Mouse (Mus musculus) forebrain, embryonic 12.5 days (tissue): ENCODE measurements around the gene C1qtnf4. TPM values are rescaled to one million over a fixed set of nuclear protein-coding genes. Genes with fewer than 3 reads are reported as not detected.

Source experiments
- ATAC-seq: fragments of 200-750 bp; cut with Nextera tagmentation; 2 replicates; pipeline ENCODE4 v1.8.0; 2017; ENCODE audit warnings: moderate TSS enrichment; ENCODE audit not compliant: low FRiP score
- H3K27ac ChIP-seq: fragments of 300-500 bp; sonication (generic); 2 replicates; pipeline ENCODE4 v1.5.1; 2016; ENCODE audit warnings: mild to moderate bottlenecking
- H3K27me3 ChIP-seq: fragments of 300-500 bp; sonication (generic); 2 replicates; pipeline ENCODE4 v1.6.1; 2016; ENCODE audit warnings: mild to moderate bottlenecking
- H3K36me3 ChIP-seq: fragments of 300-500 bp; sonication (generic); replicated peaks from 2 replicates; pipeline ENCODE4 v1.6.1; 2016; ENCODE audit warnings: mild to moderate bottlenecking
- H3K4me1 ChIP-seq: fragments of 300-500 bp; sonication (generic); 2 replicates; pipeline ENCODE4 v1.6.1; 2016
- H3K4me2 ChIP-seq: fragments of 300-500 bp; sonication (generic); 2 replicates; pipeline ENCODE4 v1.6.1; 2016; ENCODE audit warnings: mild to moderate bottlenecking, moderate library complexity
- H3K4me3 ChIP-seq: fragments of 300-500 bp; sonication (generic); replicated peaks from 2 replicates; pipeline ENCODE4 v1.5.1; 2016; ENCODE audit warnings: mild to moderate bottlenecking
- H3K9ac ChIP-seq: fragments of 300-500 bp; sonication (generic); 2 replicates; pipeline ENCODE4 v1.6.1; 2016; ENCODE audit warnings: mild to moderate bottlenecking
- H3K9me3 ChIP-seq: fragments of 300-500 bp; sonication (generic); 2 replicates; pipeline ENCODE4 v1.6.1; 2016
- WGBS: fragments of 180-500 bp; shearing (Covaris S2); methylation state at CpG from one replicate; pipeline ENCODE4 v1.1.7; 2016; 5-methylcytosine and 5-hydroxymethylcytosine counted together
- polyA plus RNA-seq: library from polyadenylated mRNA; unstranded; fragments of >200 nt; fragmentation: Nextera tagmentation; extraction: Ambion mirVana; gene quantifications from 2 replicates; pipeline ENCODE4 v1.2.1, GENCODE M21; 2016

The C1qtnf4 gene
- polyA plus RNA-seq, 1 experiment from 2014 or later: 28.0 TPM

DNA sequence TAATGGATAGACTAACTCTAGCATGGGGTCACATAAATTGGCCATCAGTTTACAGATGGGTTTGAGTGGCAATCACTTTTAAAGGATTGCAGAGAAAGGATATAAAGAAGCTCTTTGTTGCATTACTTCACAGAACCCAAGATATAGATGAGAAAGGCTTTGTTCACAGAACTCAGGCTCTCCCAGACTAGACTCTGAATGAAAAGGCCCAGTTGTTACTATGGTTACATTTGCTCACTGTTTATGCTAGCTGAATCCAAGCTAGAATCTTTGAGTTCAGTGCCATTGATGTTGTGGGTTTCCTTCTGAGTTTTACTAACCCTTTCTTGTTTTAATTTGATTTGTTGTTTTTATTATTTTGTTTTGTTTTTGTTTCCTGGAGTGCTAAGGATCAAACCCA lies 21.5 kb upstream of the C1qtnf4 start:
- Histone ChIP-seq H3K27me3 (no peaks in the 10 kb centered on the region), H3K4me2 (no peak overlapping the region), H3K36me3 (peaks cover 80% of the 10 kb centered on the region), H3K27ac (0 out of 2 replicates have a peak overlapping the region, but pooled peaks have one; percentile 56), H3K4me3 (no peak overlapping the region), H3K9ac (no peak overlapping the region), H3K4me1 (peaks cover 3% of the 10 kb centered on the region; the same call in 1 of the 2 replicates), H3K9me3 (no peaks in the 10 kb centered on the region)
- 0 out of 2 replicates have a peak, but pooled peaks have one; percentile 55 for ATAC-seq

DNA sequence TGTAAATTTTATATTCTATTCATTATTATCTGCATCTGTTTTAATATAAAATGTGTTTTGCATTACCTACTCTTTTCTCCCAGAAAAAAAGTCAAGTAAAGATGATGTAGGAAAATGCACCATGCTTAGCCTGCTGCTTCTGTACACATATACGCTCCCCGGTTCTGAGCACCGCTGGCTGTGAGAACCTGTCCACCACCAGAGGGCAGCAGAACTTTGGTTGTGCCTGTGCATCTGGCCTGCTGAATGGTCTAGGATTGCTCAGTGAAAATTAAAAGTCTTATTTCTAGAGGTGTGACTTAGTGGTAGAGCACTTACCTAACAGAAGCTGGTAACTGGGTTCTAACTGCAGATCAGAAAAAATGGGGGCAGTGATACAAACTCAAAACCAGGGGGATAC lies 19.1 kb upstream of the C1qtnf4 start:
- WGBS: 29% methylated on average over 3 of the region's 3 CpGs
- peak; percentile 89 for ATAC-seq

DNA sequence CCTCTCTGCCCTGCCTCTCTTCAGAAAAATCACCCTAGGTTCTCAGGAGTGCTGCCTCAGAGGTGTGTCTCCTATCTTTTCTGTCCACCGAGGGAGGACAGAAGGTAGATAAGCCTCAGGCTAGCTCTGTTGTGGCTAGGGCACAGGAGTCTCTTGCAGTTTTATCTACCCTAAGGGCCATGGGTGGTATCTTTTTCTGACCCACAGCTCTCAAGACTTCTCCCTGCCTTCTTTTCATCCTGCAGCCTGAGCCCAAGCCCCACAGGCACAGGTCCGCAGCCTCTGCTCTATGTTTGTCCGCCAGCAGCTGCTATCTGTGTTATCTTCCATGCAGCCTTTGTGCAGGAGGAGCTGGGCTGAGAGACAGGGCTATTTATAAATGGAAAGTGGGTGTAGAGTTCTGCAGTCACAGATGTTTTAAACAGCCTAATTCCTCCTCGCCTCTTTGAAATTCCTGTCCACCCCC lies 15.5 kb upstream of the C1qtnf4 start:
- Histone ChIP-seq H3K27me3 (no peaks in the 10 kb centered on the region), H3K9ac (no peak overlapping the region), H3K36me3 (peaks cover 31% of the 10 kb centered on the region), H3K4me1 (0 out of 2 replicates have a peak, but pooled peaks cover 6% of the 10 kb centered on the region), H3K4me2 (no peak overlapping the region), H3K4me3 (no peak overlapping the region), H3K9me3 (no peaks in the 10 kb centered on the region), H3K27ac (no peak overlapping the region)
- 63% methylated on average over 4 of the region's 4 CpGs for WGBS
- no peak for ATAC-seq

More for the DNA sequence above, 19.1 kb upstream of the C1qtnf4 start:
- no peaks in the 10 kb centered on the region for H3K9me3 ChIP-seq
- H3K36me3 ChIP-seq: peaks cover 59% of the 10 kb centered on the region
- no peak overlapping the region for H3K4me3 ChIP-seq
- no peak overlapping the region for H3K27ac ChIP-seq
- H3K4me2 ChIP-seq: no peak overlapping the region
- no peak overlapping the region for H3K9ac ChIP-seq
- H3K27me3 ChIP-seq: no peaks in the 10 kb centered on the region
- H3K4me1 ChIP-seq: peaks cover 9% of the 10 kb centered on the region; the same call in 1 of the 2 replicates

DNA sequence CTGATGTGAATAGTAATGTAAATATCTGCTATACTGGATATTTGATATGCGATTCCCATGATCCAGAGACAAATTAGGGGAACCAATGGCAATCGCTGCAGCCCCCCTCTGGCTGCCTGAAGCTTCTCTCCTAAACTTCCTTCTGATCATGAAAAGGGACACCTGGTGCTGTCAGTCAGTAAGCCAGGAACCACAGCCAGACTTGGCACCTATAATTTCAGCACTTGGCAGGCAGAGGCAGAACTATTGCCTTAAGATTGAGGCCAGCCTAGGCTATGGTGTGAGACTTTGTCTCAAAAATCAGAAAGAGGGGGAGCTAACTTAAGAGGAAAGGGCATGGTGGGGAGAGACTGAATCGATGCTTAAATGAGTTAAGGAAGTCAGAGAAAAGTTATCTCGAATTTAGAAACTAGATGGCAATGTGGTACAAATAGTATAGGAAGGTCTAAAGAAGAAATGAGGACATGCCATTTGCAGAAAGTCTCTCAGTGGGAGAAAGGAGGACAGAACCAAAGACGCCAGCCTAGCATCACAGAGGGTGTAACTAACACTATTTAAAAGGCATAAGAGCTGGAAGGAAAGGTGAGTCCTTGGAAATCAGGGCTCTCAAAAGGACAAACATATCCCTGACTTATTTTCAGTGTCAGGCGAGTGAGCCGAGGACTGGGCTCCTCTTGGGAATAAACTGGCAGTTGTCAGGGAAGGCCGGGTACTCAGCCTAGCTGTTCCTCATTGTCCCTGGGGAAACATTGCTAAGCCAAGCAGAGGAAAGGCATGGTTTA lies 14.3 kb upstream of the C1qtnf4 start:
- no peaks in the 10 kb centered on the region for H3K27me3 ChIP-seq
- no peak overlapping the region for H3K27ac ChIP-seq
- 77% methylated on average over 8 of the region's 8 CpGs for WGBS

DNA sequence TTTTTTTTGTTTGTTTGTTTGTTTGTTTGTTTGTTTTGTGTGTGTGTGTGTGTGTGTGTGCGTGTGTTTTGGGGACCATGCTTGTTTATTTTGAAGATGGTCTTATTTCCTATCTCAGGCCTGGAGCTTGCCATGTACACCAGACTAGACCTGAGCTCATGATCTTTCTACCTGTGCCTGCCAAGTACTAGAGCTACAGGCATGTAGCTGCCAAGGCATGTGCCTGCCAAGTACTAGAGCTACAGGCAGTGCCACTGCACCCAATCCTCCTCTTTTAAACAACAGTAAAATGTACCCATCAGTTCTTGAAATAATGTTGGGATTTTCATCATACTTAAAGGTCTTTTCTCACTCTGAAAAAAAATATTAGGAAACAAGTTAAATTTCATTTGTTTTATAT lies 11.6 kb upstream of the C1qtnf4 start:
- Histone ChIP-seq H3K9ac (no peak overlapping the region), H3K36me3 (no peaks in the 10 kb centered on the region), H3K27ac (no peak overlapping the region), H3K4me1 (0 out of 2 replicates have a peak, but pooled peaks cover 6% of the 10 kb centered on the region), H3K9me3 (no peaks in the 10 kb centered on the region), H3K27me3 (no peaks in the 10 kb centered on the region; the same call in 1 of the 2 replicates), H3K4me3 (no peak overlapping the region), H3K4me2 (no peak overlapping the region)
- no peak for ATAC-seq
- 95% methylated on average over 1 of the region's 1 CpGs for WGBS

More for the DNA sequence above, 14.3 kb upstream of the C1qtnf4 start:
- H3K36me3 ChIP-seq: peaks cover 19% of the 10 kb centered on the region; the same call in 1 of the 2 replicates
- H3K4me2 ChIP-seq: no peak overlapping the region
- ATAC-seq: no peak
- H3K9me3 ChIP-seq: no peaks in the 10 kb centered on the region
- no peak overlapping the region for H3K9ac ChIP-seq
- H3K4me3 ChIP-seq: no peak overlapping the region
- H3K4me1 ChIP-seq: 0 out of 2 replicates have a peak, but pooled peaks cover 6% of the 10 kb centered on the region

DNA sequence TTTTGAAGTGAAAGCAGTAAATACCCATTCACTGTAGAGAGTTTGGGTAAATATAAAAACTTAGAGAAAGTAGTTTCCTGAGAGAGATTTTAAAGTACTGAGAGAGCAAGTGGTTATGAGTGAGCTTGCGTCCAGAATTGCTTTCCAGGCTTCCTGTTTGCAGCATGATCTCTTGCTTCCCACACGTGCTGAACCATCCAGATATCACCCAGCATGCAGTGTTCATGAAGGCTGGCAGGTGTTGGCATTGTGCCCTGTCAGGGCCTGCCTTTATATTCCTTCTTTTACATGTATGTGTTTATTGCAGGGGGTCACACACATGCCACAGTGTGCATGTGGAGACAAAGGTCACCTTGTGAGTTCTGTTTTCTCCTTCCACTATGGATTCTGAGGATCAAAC lies 10.4 kb upstream of the C1qtnf4 start:
- Histone ChIP-seq H3K27me3 (no peaks in the 10 kb centered on the region; the same call in 1 of the 2 replicates), H3K27ac (no peak overlapping the region), H3K4me2 (no peak overlapping the region), H3K4me3 (no peak overlapping the region), H3K9ac (no peak overlapping the region), H3K9me3 (no peaks in the 10 kb centered on the region), H3K36me3 (no peaks in the 10 kb centered on the region), H3K4me1 (peaks cover 11% of the 10 kb centered on the region)
- WGBS: 79% methylated on average over 2 of the region's 2 CpGs
- ATAC-seq: no peak

DNA sequence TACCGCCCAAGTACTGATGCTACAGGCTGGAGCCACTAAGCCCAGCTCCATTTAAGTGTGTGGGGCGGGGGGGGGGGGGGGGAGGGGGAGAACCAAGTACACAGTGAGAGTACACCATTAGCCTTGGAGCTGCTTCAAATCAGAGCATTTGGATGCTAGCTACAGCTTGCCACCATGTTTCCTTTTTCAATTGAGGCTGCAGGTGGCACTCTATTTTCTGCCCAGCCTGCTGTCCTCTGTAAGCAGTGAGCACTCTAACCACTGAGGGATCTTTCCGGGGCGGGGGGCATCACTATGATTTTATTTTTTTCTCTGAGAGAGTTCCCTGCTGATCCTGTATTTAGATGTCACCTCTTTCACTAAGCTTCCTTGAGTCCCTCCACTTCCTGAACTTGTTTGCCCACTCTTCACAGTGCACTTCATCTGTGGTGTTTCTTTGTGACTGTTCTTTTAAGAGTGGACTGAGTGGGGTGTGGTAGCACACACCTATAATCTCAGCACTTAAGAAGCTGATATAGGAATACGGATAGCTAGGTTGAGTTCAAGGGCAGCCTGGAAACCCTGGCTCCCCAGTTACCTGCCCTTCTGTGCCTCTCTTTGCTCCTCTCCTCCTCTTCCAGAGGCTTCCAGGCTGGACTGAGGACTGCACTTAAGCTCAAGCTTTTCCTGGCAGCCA lies 7.9 kb upstream of the C1qtnf4 start:
- Histone ChIP-seq H3K27me3 (no peaks in the 10 kb centered on the region; the same call in 1 of the 2 replicates), H3K4me3 (no peak overlapping the region), H3K4me1 (peaks cover 13% of the 10 kb centered on the region), H3K9ac (no peak overlapping the region), H3K27ac (no peak overlapping the region), H3K36me3 (no peaks in the 10 kb centered on the region), H3K9me3 (no peaks in the 10 kb centered on the region), H3K4me2 (no peak overlapping the region)
- ATAC-seq: no peak
- whole genome bisulfite sequencing: 76% methylated on average over 4 of the region's 5 CpGs

DNA sequence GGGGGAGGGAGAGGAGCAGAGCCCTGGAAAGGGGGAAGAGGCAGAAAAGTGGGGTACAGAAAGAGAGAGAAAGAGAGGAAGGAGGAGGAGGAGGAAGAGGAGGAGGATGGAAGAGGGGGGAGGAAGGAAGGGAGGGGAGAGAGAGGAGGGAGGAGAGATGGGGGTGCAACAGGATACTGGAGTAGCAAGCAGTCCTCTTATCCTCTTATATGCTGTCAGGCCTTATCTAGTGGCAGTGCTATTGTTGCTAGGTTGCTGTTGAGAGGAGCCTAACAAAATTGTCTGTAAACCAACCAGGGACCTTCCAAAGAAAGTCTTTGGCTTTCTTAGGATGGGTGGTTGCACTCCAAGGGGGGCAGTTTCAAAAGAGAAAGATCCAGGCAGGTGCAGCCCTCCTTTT lies 6.2 kb upstream of the C1qtnf4 start:
- Histone ChIP-seq H3K27me3 (peaks cover 4% of the 10 kb centered on the region), H3K4me1 (peaks cover 13% of the 10 kb centered on the region), H3K27ac (no peak overlapping the region), H3K36me3 (no peaks in the 10 kb centered on the region), H3K4me3 (no peak overlapping the region), H3K4me2 (no peak overlapping the region), H3K9ac (no peak overlapping the region), H3K9me3 (no peaks in the 10 kb centered on the region)
- no peak for ATAC-seq

DNA sequence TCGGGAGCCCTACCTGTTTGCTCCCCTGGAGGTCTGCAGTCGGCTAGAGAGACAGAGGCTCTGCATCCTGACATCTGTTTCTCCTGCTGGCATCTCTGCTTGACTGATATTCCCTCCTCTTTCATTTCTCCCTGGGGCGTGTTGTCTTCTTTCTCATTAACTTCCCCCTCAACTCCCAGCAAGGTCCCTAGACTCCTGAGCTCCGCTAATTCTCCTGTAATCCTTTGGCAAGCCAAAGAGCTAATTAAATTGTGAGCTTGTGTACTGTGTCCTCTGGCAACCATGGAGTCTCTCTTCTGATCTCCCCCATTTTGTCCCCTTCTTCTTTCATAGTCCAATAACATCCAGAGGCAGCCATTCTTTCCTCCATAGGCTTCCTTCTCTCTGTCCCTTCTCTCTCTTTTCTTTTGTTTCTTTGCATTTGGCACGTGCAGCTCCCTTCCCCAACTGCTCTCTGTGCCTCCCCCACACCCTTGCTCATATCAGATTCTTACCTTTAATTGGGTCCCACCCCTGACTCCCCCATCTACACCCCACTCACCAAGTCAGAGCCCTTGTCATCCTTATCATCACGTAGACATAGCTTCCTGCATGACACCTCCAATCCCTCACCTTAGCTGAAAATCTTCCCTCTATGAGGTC lies 5.4 kb upstream of the C1qtnf4 start:
- Histone ChIP-seq H3K4me2 (no peak overlapping the region), H3K36me3 (no peaks in the 10 kb centered on the region), H3K4me1 (peaks cover 18% of the 10 kb centered on the region), H3K9me3 (no peaks in the 10 kb centered on the region), H3K27ac (peak overlapping the region; percentile 25; the same call in 1 of the 2 replicates), H3K9ac (no peak overlapping the region), H3K27me3 (peaks cover 13% of the 10 kb centered on the region), H3K4me3 (no peak overlapping the region)
- WGBS: 8% methylated on average over 6 of the region's 6 CpGs
- ATAC-seq: no peak

DNA sequence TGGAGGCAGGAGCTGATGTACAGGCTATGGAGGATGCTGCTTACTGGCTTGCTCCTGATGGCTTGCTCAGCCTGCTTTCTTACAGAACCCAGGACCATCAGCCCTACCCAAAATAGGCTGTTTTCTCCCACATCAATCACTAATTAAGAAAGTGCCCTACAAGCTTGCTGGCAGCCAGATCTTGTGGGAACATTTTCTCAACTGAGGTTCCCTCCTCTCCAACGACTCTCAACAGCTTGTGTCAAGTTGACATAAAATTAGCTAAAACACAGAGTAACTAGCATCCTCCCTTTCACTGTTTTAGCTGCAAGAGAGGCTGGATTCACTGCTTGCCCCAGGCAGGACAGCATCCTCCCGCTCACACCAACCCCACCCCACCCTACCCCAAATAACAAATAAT lies 3.8 kb upstream of the C1qtnf4 start:
- Histone ChIP-seq H3K9ac (no peak overlapping the region), H3K36me3 (no peaks in the 10 kb centered on the region), H3K4me2 (no peak overlapping the region), H3K4me3 (no peak overlapping the region), H3K9me3 (no peaks in the 10 kb centered on the region), H3K27me3 (peaks cover 28% of the 10 kb centered on the region), H3K27ac (no peak overlapping the region), H3K4me1 (peaks cover 31% of the 10 kb centered on the region)
- no peak for ATAC-seq
- WGBS: 94% methylated on average over 2 of the region's 2 CpGs

DNA sequence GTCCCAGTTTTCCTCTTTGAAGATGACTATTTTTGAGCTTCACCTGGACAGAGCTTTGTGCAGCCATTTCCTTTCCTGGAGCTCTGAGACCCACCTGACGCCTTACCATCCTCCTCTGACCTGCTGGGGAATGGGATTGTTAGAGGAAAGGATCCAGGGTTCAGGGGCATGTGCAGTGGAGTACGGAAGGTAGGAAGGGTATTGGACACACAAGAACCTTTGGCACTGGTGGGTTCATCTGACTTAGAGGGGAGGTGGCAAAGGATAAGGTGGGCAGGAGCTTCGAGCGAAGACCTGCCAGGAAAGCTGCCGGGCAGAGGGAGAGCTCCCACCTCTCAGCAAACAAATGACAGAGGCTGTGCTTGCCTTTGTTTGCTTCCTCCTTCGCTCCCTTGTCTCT lies 776 bp downstream of the C1qtnf4 start:
- WGBS: 24% methylated on average over 6 of the region's 6 CpGs
- H3K27ac ChIP-seq: peak overlapping the region; percentile 75; the same call in 1 of the 2 replicates
- peak overlapping the region; percentile 92 for H3K4me2 ChIP-seq
- no peaks in the 10 kb centered on the region for H3K36me3 ChIP-seq
- peak overlapping the region; percentile 76; the same call in 1 of the 2 replicates for H3K9ac ChIP-seq
- ATAC-seq: no peak
- H3K27me3 ChIP-seq: peaks cover 74% of the 10 kb centered on the region
- peaks cover 35% of the 10 kb centered on the region for H3K4me1 ChIP-seq
- no peaks in the 10 kb centered on the region for H3K9me3 ChIP-seq
- H3K4me3 ChIP-seq: peak overlapping the region; percentile 58

DNA sequence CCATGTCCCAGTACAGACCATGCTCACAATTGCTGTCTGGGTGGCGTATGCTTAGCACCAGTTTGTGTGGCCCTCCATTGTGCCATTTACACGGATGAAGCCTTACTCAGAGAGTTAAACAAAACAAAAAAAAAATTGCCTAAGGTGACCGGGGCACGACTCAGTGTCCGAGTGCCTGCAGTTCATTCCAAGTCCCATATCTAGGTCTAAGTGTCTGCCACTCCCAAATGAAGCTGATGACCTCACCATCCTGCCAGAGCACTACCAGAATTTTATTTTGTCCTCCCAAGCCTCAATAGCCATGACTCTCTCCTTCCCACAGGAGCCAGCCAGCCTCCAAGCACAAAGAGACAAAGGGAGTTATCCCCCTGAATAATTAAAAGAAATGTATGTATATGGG lies 2.0 kb downstream of the C1qtnf4 start:
- H3K27ac ChIP-seq: no peak overlapping the region
- H3K9ac ChIP-seq: no peak overlapping the region
- H3K4me1 ChIP-seq: peaks cover 35% of the 10 kb centered on the region
- peaks cover 3% of the 10 kb centered on the region; the same call in 1 of the 2 replicates for H3K36me3 ChIP-seq
- WGBS: 77% methylated on average over 5 of the region's 5 CpGs
- H3K9me3 ChIP-seq: no peaks in the 10 kb centered on the region
- peak overlapping the region; percentile 92 for H3K4me2 ChIP-seq
- H3K27me3 ChIP-seq: peaks cover 83% of the 10 kb centered on the region
- ATAC-seq: no peak
- no peak overlapping the region; the same call in 1 of the 2 replicates for H3K4me3 ChIP-seq
